Mouse (Mus musculus) hindbrain, embryonic 11.5 days (tissue): ENCODE measurements around the gene Sirt2. TPM values are rescaled to one million over a fixed set of nuclear protein-coding genes. Genes with fewer than 3 reads are reported as not detected.

Source experiments
- ATAC-seq: fragments of 200-750 bp; cut with Nextera tagmentation; 2 replicates; pipeline ENCODE4 v1.8.0; 2017; ENCODE audit warnings: mild to moderate bottlenecking, moderate TSS enrichment, moderate library complexity; ENCODE audit not compliant: low FRiP score
- DNase-seq: peaks from one replicate; pipeline ENCODE4 v3.0.0-alpha.2; 2015; ENCODE audit warnings: low spot score
- H3K27ac ChIP-seq: fragments of 300-500 bp; sonication (generic); 2 replicates; pipeline ENCODE4 v1.5.1; 2014; ENCODE audit warnings: mild to moderate bottlenecking, low read depth, low read length
- H3K27me3 ChIP-seq: fragments of 300-500 bp; sonication (generic); 2 replicates; pipeline ENCODE4 v1.6.1; 2014; ENCODE audit warnings: mild to moderate bottlenecking, low read length, moderate library complexity, mixed read lengths; ENCODE audit not compliant: control insufficient read depth, insufficient read depth
- H3K36me3 ChIP-seq: fragments of 300-500 bp; sonication (generic); 2 replicates; pipeline ENCODE4 v1.6.1; 2014; ENCODE audit warnings: mild to moderate bottlenecking, low read length, moderate library complexity, mixed read lengths; ENCODE audit not compliant: control insufficient read depth, insufficient read depth
- H3K4me1 ChIP-seq: fragments of 300-500 bp; sonication (generic); replicated peaks from 2 replicates; pipeline ENCODE4 v1.6.1; 2014; ENCODE audit warnings: low read length, mixed read lengths; ENCODE audit not compliant: control insufficient read depth, insufficient read depth
- H3K4me2 ChIP-seq: fragments of 300-500 bp; sonication (generic); replicated peaks from 2 replicates; pipeline ENCODE4 v1.6.1; 2014; ENCODE audit warnings: mild to moderate bottlenecking, low read depth, low read length
- H3K4me3 ChIP-seq: fragments of 300-500 bp; sonication (generic); 2 replicates; pipeline ENCODE4 v1.5.1; 2014; ENCODE audit warnings: low read depth, low read length
- H3K9ac ChIP-seq: fragments of 300-500 bp; sonication (generic); 2 replicates; pipeline ENCODE4 v1.6.1; 2014; ENCODE audit warnings: low read depth, low read length
- H3K9me3 ChIP-seq: fragments of 300-500 bp; sonication (generic); 2 replicates; pipeline ENCODE4 v1.6.1; 2016; ENCODE audit warnings: low read length; ENCODE audit not compliant: control insufficient read depth
- WGBS: fragments of 180-500 bp; shearing (Covaris S2); extraction: QIAGEN DNeasy Blood & Tissue Kit; methylation state at CpG from one replicate; pipeline ENCODE4 v1.1.7; 2014; 5-methylcytosine and 5-hydroxymethylcytosine counted together
- polyA plus RNA-seq: library from polyadenylated mRNA; unstranded; fragments of >200 nt; fragmentation: Nextera tagmentation; extraction: Ambion mirVana; gene quantifications from 2 replicates; pipeline ENCODE4 v1.2.1, GENCODE M21; 2014

Sirt2 gene
- polyA plus RNA-seq, 1 experiment from 2014 or later: 79.1 TPM

GRCm38 (mm10) chr7:28771867-28772266 is 5.3 kb downstream of the Sirt2 start:
- no peaks in the 10 kb centered on the region for H3K4me1 ChIP-seq
- no peak overlapping the region for H3K9ac ChIP-seq
- H3K36me3 ChIP-seq: peaks cover 5% of the 10 kb centered on the region; the same call in 1 of the 2 replicates
- ATAC-seq (no peak), DNase-seq (no peak)
- 96% methylated on average over 11 of the region's 11 CpGs for WGBS
- H3K27me3 ChIP-seq: no peaks in the 10 kb centered on the region
- H3K4me2 ChIP-seq: no peak overlapping the region
- H3K4me3 ChIP-seq: no peak overlapping the region
- H3K9me3 ChIP-seq: no peaks in the 10 kb centered on the region
- no peak overlapping the region for H3K27ac ChIP-seq

- DNase-seq (no peak), ATAC-seq (no peak)
- no peaks in the 10 kb centered on the region for H3K9me3 ChIP-seq
- no peak overlapping the region for H3K4me2 ChIP-seq
- 0 out of 2 replicates have a peak overlapping the region, but pooled peaks have one; percentile 17 for H3K27ac ChIP-seq
- 79% methylated on average over 3 of the region's 3 CpGs for WGBS
- no peaks in the 10 kb centered on the region for H3K27me3 ChIP-seq
- peaks cover 5% of the 10 kb centered on the region; the same call in 1 of the 2 replicates for H3K36me3 ChIP-seq
- no peaks in the 10 kb centered on the region for H3K4me1 ChIP-seq
- no peak overlapping the region for H3K9ac ChIP-seq
- no peak overlapping the region for H3K4me3 ChIP-seq
Observed at GRCm38 (mm10) chr7:28773163-28773562, 6.6 kb downstream of the Sirt2 start.

- DNase-seq: peak; percentile 33
- H3K4me1 ChIP-seq: no peaks in the 10 kb centered on the region
- no peaks in the 10 kb centered on the region for H3K9me3 ChIP-seq
- 58% methylated on average over 12 of the region's 12 CpGs for WGBS
- no peak overlapping the region for H3K4me3 ChIP-seq
- ATAC-seq: no peak
- peaks cover 5% of the 10 kb centered on the region; the same call in 1 of the 2 replicates for H3K36me3 ChIP-seq
- peak overlapping the region; percentile 77 for H3K27ac ChIP-seq
- 0 out of 2 replicates have a peak overlapping the region, but pooled peaks have one; percentile 17 for H3K4me2 ChIP-seq
- no peak overlapping the region for H3K9ac ChIP-seq
- H3K27me3 ChIP-seq: no peaks in the 10 kb centered on the region
Observed at GRCm38 (mm10) chr7:28774164-28774563, 7.6 kb downstream of the Sirt2 start.

GRCm38 (mm10) chr7:28775129-28775528 is 8.6 kb downstream of the Sirt2 start:
- no peak for ATAC-seq
- 87% methylated on average over 7 of the region's 7 CpGs for whole genome bisulfite sequencing
- Histone ChIP-seq H3K4me2 (no peak overlapping the region), H3K9ac (no peak overlapping the region), H3K4me3 (no peak overlapping the region), H3K27ac (no peak overlapping the region), H3K4me1 (no peaks in the 10 kb centered on the region), H3K36me3 (peaks cover 5% of the 10 kb centered on the region; the same call in 1 of the 2 replicates), H3K9me3 (no peaks in the 10 kb centered on the region), H3K27me3 (no peaks in the 10 kb centered on the region)
- no peak for DNase-seq

GRCm38 (mm10) chr7:28778825-28779224 is 12.3 kb downstream of the Sirt2 start:
- 82% methylated on average over 9 of the region's 9 CpGs for WGBS
- H3K9ac ChIP-seq: no peak overlapping the region
- ATAC-seq: no peak

GRCm38 (mm10) chr7:28780067-28780658 is 13.6 kb downstream of the Sirt2 start:
- WGBS: 47% methylated on average over 6 of the region's 6 CpGs
- Histone ChIP-seq H3K4me3 (no peak overlapping the region), H3K27me3 (no peaks in the 10 kb centered on the region), H3K4me2 (no peak overlapping the region), H3K9ac (no peak overlapping the region), H3K4me1 (peaks cover 2% of the 10 kb centered on the region; the same call in 1 of the 2 replicates), H3K36me3 (no peaks in the 10 kb centered on the region), H3K27ac (no peak overlapping the region), H3K9me3 (no peaks in the 10 kb centered on the region)
- DNase-seq (peak; percentile 95), ATAC-seq (peak; percentile 59)

More at GRCm38 (mm10) chr7:28778825-28779224, 12.3 kb downstream of the Sirt2 start:
- Histone ChIP-seq H3K4me1 (peaks cover 2% of the 10 kb centered on the region; the same call in 1 of the 2 replicates), H3K4me2 (no peak overlapping the region), H3K27ac (no peak overlapping the region), H3K9me3 (no peaks in the 10 kb centered on the region), H3K27me3 (no peaks in the 10 kb centered on the region), H3K36me3 (peaks cover 5% of the 10 kb centered on the region; the same call in 1 of the 2 replicates), H3K4me3 (no peak overlapping the region)
- no peak for DNase-seq

GRCm38 (mm10) chr7:28780857-28781256 is 14.3 kb downstream of the Sirt2 start:
- Histone ChIP-seq H3K9ac (no peak overlapping the region), H3K4me2 (no peak overlapping the region), H3K27me3 (no peaks in the 10 kb centered on the region), H3K4me1 (peaks cover 2% of the 10 kb centered on the region; the same call in 1 of the 2 replicates), H3K27ac (no peak overlapping the region), H3K4me3 (no peak overlapping the region), H3K36me3 (no peaks in the 10 kb centered on the region), H3K9me3 (no peaks in the 10 kb centered on the region)
- ATAC-seq (no peak), DNase-seq (no peak)
- WGBS: 85% methylated on average over 7 of the region's 7 CpGs

GRCm38 (mm10) chr7:28781261-28781663 is 14.7 kb downstream of the Sirt2 start:
- Histone ChIP-seq H3K4me2 (no peak overlapping the region), H3K27me3 (no peaks in the 10 kb centered on the region), H3K4me3 (no peak overlapping the region), H3K27ac (no peak overlapping the region), H3K9ac (no peak overlapping the region), H3K4me1 (peaks cover 2% of the 10 kb centered on the region; the same call in 1 of the 2 replicates), H3K9me3 (no peaks in the 10 kb centered on the region), H3K36me3 (no peaks in the 10 kb centered on the region)
- DNase-seq (no peak), ATAC-seq (no peak)
- WGBS: 86% methylated on average over 8 of the region's 8 CpGs

- no peaks in the 10 kb centered on the region for H3K27me3 ChIP-seq
- no peak overlapping the region for H3K27ac ChIP-seq
- H3K9ac ChIP-seq: no peak overlapping the region
- no peaks in the 10 kb centered on the region for H3K9me3 ChIP-seq
- DNase-seq (no peak), ATAC-seq (no peak)
- H3K4me2 ChIP-seq: no peak overlapping the region
- 0 out of 2 replicates have a peak, but pooled peaks cover 2% of the 10 kb centered on the region for H3K36me3 ChIP-seq
- no peak overlapping the region for H3K4me3 ChIP-seq
- peaks cover 2% of the 10 kb centered on the region; the same call in 1 of the 2 replicates for H3K4me1 ChIP-seq
- 71% methylated on average over 4 of the region's 5 CpGs for WGBS
Observed at GRCm38 (mm10) chr7:28785161-28785560, 18.6 kb downstream of the Sirt2 start.
